Mouse (Mus musculus): ENCODE results near the gene Hist1h1b. TPM values are rescaled to one million over a fixed set of nuclear protein-coding genes. Genes with fewer than 3 reads are reported as not detected.
"Not testable (repeated sequence)": the region's sequence is repeated elsewhere in the genome, so short reads cannot be mapped to it uniquely, and the experiment has no call there.

Gene Hist1h1b
- polyA plus RNA-seq, 1 experiment from 2014 or later: 9.8 TPM

DNA sequence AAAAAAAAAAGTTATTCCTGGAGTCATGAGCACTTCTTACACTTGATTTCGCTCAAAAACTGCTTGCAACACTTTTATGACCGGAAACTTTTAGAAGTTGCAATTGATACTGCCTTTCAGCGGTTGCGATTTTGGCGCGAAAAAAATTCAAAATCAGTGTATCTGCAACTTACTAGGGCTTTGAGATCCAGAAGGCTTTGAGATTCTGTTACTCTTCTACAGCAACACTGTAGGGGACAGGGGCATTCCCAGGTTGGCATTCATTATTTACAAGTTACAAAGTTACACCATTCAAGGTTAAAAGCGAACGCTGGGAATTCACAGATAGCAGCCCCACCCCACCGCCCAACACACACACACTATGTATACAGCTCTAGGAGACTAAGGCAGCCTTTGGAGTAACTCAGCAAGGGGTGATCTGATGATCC is 3.3 kb upstream of the Hist1h1b start:
- Histone ChIP-seq H3K27me3 (ENCODE audit: control insufficient read depth, insufficient read depth, low read length) (no peaks in the 10 kb centered on the region), H3K27ac (ENCODE audit: low read length) (peak overlapping the region; percentile 49), H3K36me3 (ENCODE audit: control insufficient read depth, insufficient read depth) (no peaks in the 10 kb centered on the region), H3K4me1 (ENCODE audit: control insufficient read depth, insufficient read depth, low read length) (peaks cover 30% of the 10 kb centered on the region), H3K9me3 (replicated peaks; ENCODE audit: control insufficient read depth, low read length) (no peaks in the 10 kb centered on the region), H3K4me3 (ENCODE audit: low read length) (peak overlapping the region; percentile 54), H3K9ac (ENCODE audit: low read length) (peak overlapping the region; percentile 28), H3K4me2 (ENCODE audit: low read depth, low read length) (peak overlapping the region; percentile 62)
- WGBS: 3% methylated on average over 9 of the region's 9 CpGs
- ATAC-seq (replicated peaks; ENCODE audit: extremely low read depth, insufficient read depth, low FRiP score): no peak

DNA sequence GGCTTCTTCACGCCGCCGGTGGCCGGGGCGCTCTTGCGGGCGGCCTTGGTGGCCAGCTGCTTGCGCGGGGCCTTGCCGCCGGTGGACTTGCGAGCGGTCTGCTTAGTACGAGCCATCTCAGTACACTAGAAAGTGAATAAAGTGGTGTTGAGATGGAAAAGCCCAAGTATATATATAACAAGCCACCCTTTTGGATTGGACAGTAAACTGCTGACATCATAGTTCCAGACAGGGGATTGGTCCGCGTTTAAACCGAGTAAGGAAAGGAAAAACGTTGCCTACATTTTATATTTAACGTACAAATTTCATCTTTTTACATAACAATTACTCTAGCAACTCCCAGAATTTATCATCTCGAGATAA is 2.8 kb upstream of the Hist1h1b start, which contains the start of gene Hist1h3i:
Gene Hist1h3i, minus strand, starts transcription at position 116 of the 363 bp plus-strand sequence.
- H3K4me2 ChIP-seq (ENCODE audit: low read depth, low read length): peak within 1 kb of the TSS; percentile 79
- H3K36me3 ChIP-seq (ENCODE audit: control insufficient read depth, insufficient read depth): no peaks in the 10 kb centered on the region
- ATAC-seq (replicated peaks; ENCODE audit: extremely low read depth, insufficient read depth, low FRiP score): peak; percentile 68
- H3K4me1 ChIP-seq (ENCODE audit: control insufficient read depth, insufficient read depth, low read length): peaks cover 30% of the 10 kb centered on the region
- peak within 1 kb of the TSS; percentile 86 for H3K27ac ChIP-seq (ENCODE audit: low read length)
- H3K4me3 ChIP-seq (ENCODE audit: low read length): peak within 1 kb of the TSS; percentile 54
- 0% methylated on average over 11 of the region's 20 CpGs for WGBS
- H3K27me3 ChIP-seq (ENCODE audit: control insufficient read depth, insufficient read depth, low read length): no peaks in the 10 kb centered on the region
- no peaks in the 10 kb centered on the region for H3K9me3 ChIP-seq (replicated peaks; ENCODE audit: control insufficient read depth, low read length)
- peak within 1 kb of the TSS; percentile 75 for H3K9ac ChIP-seq (ENCODE audit: low read length)

DNA sequence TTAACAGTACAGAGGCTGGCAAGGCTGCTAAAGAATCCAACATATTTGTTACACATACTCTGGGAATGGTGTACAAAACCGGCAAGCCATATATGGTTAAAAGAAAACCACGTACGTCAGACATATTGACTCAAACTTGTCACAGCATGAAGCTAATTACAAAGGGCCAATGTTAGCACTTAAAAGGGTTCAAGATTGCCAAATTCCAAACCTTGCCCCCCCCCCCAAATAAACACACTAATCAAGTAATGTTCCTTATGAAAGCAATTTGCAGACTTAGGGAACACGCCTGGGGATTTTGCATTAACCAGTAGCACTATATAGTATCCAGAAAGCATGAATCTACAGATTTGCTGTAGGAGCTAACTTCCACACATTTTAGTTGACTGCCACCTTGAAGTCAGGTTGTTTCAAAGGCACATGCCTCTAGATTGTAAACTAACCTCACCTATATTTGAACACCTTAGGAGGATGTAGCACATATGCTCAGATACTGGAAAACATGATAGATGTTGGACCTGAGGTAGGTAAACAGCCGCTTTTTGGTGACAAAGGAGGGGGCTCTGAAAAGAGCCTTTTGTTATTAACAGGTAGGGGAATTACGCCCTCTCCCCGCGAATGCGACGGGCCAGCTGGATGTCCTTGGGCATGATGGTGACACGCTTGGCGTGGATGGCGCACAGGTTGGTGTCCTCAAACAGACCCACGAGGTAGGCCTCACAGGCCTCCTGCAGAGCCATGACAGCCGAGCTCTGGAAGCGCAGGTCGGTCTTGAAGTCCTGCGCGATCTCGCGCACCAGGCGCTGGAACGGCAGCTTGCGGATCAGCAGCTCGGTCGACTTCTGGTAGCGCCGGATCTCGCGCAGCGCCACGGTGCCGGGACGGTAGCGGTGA is 2.2 kb upstream of the Hist1h1b start:
- Histone ChIP-seq H3K9ac (ENCODE audit: low read length) (peak overlapping the region; percentile 75), H3K4me3 (ENCODE audit: low read length) (peak overlapping the region; percentile 54), H3K4me2 (ENCODE audit: low read depth, low read length) (peak overlapping the region; percentile 79), H3K4me1 (ENCODE audit: control insufficient read depth, insufficient read depth, low read length) (peaks cover 30% of the 10 kb centered on the region), H3K27ac (ENCODE audit: low read length) (peak overlapping the region; percentile 86)
- 2% methylated on average over 13 of the region's 35 CpGs for WGBS
- H3K36me3 ChIP-seq (ENCODE audit: control insufficient read depth, insufficient read depth); ATAC-seq (replicated peaks; ENCODE audit: extremely low read depth, insufficient read depth, low FRiP score); H3K9me3 ChIP-seq (replicated peaks; ENCODE audit: control insufficient read depth, low read length); H3K27me3 ChIP-seq (ENCODE audit: control insufficient read depth, insufficient read depth, low read length): not testable (repeated sequence)

DNA sequence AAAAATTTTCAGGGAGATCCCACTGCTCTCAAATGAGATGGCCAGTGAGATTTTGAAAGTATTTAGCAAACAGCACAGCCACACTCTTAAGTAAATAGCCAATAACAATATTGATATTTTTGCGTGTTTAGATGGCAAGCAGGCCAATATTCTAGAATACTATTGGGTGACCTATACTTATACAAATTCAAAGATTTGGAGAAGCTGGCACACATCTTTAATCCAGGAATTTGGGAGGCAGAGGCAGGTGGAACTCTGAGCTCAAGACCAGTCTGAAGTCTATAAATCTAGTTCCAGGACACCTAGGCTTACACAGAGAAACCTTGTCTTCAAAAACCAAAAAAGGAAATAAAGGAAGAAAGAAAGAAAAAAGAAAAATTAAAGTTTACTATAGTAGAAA is 1.2 kb upstream of the Hist1h1b start:
- no peak for ATAC-seq (replicated peaks; ENCODE audit: extremely low read depth, insufficient read depth, low FRiP score)
- no peak overlapping the region for H3K4me3 ChIP-seq (ENCODE audit: low read length)
- WGBS: 94% methylated on average over 1 of the region's 1 CpGs
- H3K27ac ChIP-seq (ENCODE audit: low read length): no peak overlapping the region
- H3K27me3 ChIP-seq (ENCODE audit: control insufficient read depth, insufficient read depth, low read length): no peaks in the 10 kb centered on the region
- no peak overlapping the region for H3K9ac ChIP-seq (ENCODE audit: low read length)
- H3K4me1 ChIP-seq (ENCODE audit: control insufficient read depth, insufficient read depth, low read length): peaks cover 30% of the 10 kb centered on the region
- H3K4me2 ChIP-seq (ENCODE audit: low read depth, low read length): no peak overlapping the region
- no peaks in the 10 kb centered on the region for H3K36me3 ChIP-seq (ENCODE audit: control insufficient read depth, insufficient read depth)
- H3K9me3 ChIP-seq (replicated peaks; ENCODE audit: control insufficient read depth, low read length): no peaks in the 10 kb centered on the region

DNA sequence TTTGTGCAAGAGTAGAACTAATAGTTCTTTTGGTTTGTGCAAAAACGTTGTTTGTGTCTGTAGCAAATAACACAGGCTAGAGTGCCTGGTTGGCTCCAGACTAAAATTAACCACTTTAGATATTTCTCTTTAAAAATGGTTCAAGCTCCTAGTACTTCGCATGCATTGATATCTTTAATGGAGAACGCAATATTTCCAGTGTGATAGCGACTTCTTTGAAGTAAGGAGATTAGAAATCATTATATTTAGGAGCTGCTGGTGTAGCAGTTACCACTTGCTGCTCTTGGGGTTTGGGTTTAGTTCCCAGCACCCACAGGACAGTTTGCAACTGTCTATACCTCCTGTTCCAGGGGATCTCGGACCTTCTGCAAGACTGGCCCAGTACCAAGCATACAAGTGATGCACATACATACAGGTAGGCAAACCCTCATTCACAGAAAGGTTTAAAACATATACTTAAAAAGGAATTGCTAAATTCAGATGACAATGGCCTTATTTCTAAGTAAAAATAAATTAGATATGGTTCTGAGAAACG is 663 bp upstream of the Hist1h1b start:
- Histone ChIP-seq H3K9ac (ENCODE audit: low read length) (peak overlapping the region; percentile 85), H3K4me1 (ENCODE audit: control insufficient read depth, insufficient read depth, low read length) (peaks cover 28% of the 10 kb centered on the region), H3K4me2 (ENCODE audit: low read depth, low read length) (peak overlapping the region; percentile 98), H3K27ac (ENCODE audit: low read length) (peak overlapping the region; percentile 83), H3K9me3 (replicated peaks; ENCODE audit: control insufficient read depth, low read length) (no peaks in the 10 kb centered on the region), H3K4me3 (ENCODE audit: low read length) (peak overlapping the region; percentile 70), H3K36me3 (ENCODE audit: control insufficient read depth, insufficient read depth) (no peaks in the 10 kb centered on the region), H3K27me3 (ENCODE audit: control insufficient read depth, insufficient read depth, low read length) (no peaks in the 10 kb centered on the region)
- ATAC-seq (replicated peaks; ENCODE audit: extremely low read depth, insufficient read depth, low FRiP score): no peak
- 38% methylated on average over 6 of the region's 6 CpGs for WGBS

DNA sequence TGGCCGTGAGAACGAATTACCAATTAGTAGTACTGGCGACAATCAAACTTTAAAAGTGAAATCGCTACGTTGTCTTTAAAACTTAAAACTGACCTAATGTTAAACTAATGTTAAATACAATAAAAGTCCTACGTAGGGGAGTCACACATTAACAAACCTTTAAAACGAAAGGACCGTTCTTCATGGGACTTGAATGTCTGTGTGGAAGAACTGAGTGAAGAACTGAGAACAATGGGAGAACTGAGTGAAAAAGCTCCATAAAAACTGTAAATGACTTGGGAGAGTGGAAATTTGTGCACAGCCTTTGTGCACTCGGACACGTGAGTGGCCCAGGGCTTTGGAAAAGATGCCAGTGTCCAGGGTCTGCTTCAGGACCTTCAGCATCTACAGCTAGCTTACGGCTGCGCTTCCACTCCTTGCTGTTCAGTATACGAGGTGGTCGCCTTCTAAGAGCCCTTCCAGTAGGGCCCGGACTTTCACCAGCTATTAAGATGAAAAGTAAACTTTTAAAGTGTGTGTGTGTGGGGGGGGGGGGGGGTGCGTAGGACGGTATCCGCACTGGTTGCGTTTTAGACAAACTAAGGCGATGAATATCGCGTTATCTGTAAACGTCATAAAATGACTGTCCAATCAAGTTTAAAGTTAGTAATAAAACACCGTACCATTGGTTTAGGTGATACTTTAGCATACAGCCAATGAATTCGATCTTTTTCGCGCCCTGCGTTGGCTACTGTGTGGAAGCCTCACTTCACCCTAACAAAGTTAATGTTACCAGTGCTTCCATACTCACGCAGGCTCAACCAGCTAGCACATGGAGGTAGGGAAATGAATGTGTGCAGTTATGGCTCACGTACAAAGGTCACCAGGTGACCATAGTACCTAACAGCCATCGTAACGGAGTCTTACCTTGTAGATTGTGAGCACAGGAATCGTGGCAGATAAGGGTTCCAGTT is 1.3 kb downstream of the Hist1h1b start:
- 6% methylated on average over 33 of the region's 33 CpGs for WGBS
- H3K9me3 ChIP-seq (replicated peaks; ENCODE audit: control insufficient read depth, low read length): no peaks in the 10 kb centered on the region
- peak overlapping the region; percentile 85 for H3K9ac ChIP-seq (ENCODE audit: low read length)
- no peaks in the 10 kb centered on the region for H3K36me3 ChIP-seq (ENCODE audit: control insufficient read depth, insufficient read depth)
- H3K4me1 ChIP-seq (ENCODE audit: control insufficient read depth, insufficient read depth, low read length): peaks cover 20% of the 10 kb centered on the region
- peak overlapping the region; percentile 83 for H3K27ac ChIP-seq (ENCODE audit: low read length)
- H3K4me3 ChIP-seq (ENCODE audit: low read length): peak overlapping the region; percentile 70
- peak overlapping the region; percentile 98 for H3K4me2 ChIP-seq (ENCODE audit: low read depth, low read length)
- ATAC-seq (replicated peaks; ENCODE audit: extremely low read depth, insufficient read depth, low FRiP score): peak; percentile 81
- no peaks in the 10 kb centered on the region for H3K27me3 ChIP-seq (ENCODE audit: control insufficient read depth, insufficient read depth, low read length)

DNA sequence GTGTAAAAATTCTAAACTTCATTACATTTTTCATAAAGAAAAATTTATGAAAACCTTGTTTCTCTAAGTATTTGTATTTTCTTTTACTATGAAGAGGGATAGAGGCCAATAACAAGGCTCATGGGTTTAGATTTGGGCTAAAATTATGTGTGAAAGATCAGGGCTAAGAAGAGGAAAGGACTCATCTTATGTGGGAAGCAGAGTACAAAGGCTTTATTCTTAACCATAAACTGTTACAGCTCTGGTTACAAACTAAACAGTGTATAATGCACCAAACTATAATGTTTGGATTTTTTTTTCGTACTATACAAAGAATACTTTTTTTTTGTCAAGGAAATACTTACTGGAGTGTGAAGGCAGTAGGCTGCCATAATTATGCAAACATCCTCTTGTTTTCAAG is 24.7 kb downstream of the Hist1h1b start:
- H3K27me3 ChIP-seq (ENCODE audit: control insufficient read depth, insufficient read depth, low read length): no peaks in the 10 kb centered on the region
- H3K27ac ChIP-seq (ENCODE audit: low read length): no peak overlapping the region
- no peak for ATAC-seq (replicated peaks; ENCODE audit: extremely low read depth, insufficient read depth, low FRiP score)
- no peaks in the 10 kb centered on the region for H3K36me3 ChIP-seq (ENCODE audit: control insufficient read depth, insufficient read depth)
- no peak overlapping the region; the same call in 1 of the 2 replicates for H3K9ac ChIP-seq (ENCODE audit: low read length)
- H3K4me2 ChIP-seq (ENCODE audit: low read depth, low read length): peak overlapping the region; percentile 47
- H3K4me1 ChIP-seq (ENCODE audit: control insufficient read depth, insufficient read depth, low read length): peaks cover 13% of the 10 kb centered on the region
- WGBS: 69% methylated on average over 1 of the region's 1 CpGs
- no peak overlapping the region for H3K4me3 ChIP-seq (ENCODE audit: low read length)
- no peaks in the 10 kb centered on the region for H3K9me3 ChIP-seq (replicated peaks; ENCODE audit: control insufficient read depth, low read length)

DNA sequence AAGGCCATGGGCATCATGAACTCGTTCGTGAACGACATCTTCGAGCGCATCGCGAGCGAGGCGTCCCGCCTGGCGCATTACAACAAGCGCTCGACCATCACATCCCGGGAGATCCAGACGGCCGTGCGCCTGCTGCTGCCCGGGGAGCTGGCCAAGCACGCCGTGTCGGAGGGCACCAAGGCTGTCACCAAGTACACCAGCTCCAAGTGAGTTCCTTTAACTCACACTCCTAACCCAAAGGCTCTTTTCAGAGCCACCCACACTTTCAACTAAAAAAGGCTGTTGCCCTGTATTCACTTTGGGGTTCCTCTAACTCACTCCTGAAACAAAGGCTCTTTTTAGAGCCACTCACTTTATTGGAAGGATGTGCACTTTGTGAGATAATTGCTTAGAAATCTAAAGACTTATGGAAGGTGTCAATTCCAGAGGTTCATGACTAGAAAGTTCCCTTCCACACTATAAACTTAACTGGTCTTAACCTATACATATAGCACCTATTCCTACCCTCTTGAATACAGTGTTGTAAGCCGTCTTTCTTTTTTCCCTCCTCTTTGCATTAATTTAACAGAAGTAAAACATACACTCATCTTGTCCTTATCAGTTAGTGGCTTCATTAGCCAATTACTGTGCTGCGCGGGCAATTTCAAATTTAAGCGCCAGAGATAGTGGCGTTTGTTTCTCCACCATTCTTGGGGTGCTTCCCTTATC is 26.0 kb downstream of the Hist1h1b start:
- WGBS: under 1% methylated on average over 22 of the region's 26 CpGs
- Histone ChIP-seq H3K27ac (ENCODE audit: low read length) (peak overlapping the region; percentile 92), H3K4me3 (ENCODE audit: low read length) (peak overlapping the region; percentile 59), H3K9ac (ENCODE audit: low read length) (peak overlapping the region; percentile 75), H3K4me1 (ENCODE audit: control insufficient read depth, insufficient read depth, low read length) (peaks cover 13% of the 10 kb centered on the region), H3K4me2 (ENCODE audit: low read depth, low read length) (peak overlapping the region; percentile 71)
- ATAC-seq (replicated peaks; ENCODE audit: extremely low read depth, insufficient read depth, low FRiP score): peak; percentile 5
- H3K36me3 ChIP-seq (ENCODE audit: control insufficient read depth, insufficient read depth); H3K27me3 ChIP-seq (ENCODE audit: control insufficient read depth, insufficient read depth, low read length); H3K9me3 ChIP-seq (replicated peaks; ENCODE audit: control insufficient read depth, low read length): not testable (repeated sequence)
